Mouse (Mus musculus) heart, adult 2 months (tissue): ENCODE data around the gene Mipep. TPM values are rescaled to one million over a fixed set of nuclear protein-coding genes. Genes with fewer than 3 reads are reported as not detected.

Experiments
- DNase-seq, 2 experiments: peaks; one replicate each; pipeline ENCODE4 v3.0.0; 2021
- H3K27ac ChIP-seq: fragments of 200-600 bp; 2 replicates; pipeline ENCODE4 v1.8.1; 2022
- H3K27me3 ChIP-seq: fragments of 200-500 bp; 2 replicates; pipeline ENCODE4 v1.6.1; 2012; ENCODE audit warnings: mild to moderate bottlenecking, low read length, inconsistent platforms, mixed read lengths; ENCODE audit not compliant: control insufficient read depth, insufficient read depth
- H3K36me3 ChIP-seq: fragments of 200-500 bp; 2 replicates; pipeline ENCODE4 v1.6.1; 2012; ENCODE audit warnings: low read length, inconsistent platforms; ENCODE audit not compliant: control insufficient read depth, insufficient read depth
- H3K4me1 ChIP-seq: fragments of 200-500 bp; 2 replicates; pipeline ENCODE4 v1.6.1; 2011; ENCODE audit warnings: low read length; ENCODE audit not compliant: control insufficient read depth, insufficient read depth
- H3K4me3 ChIP-seq: fragments of 200-600 bp; 2 replicates; pipeline ENCODE4 v1.8.1; 2022
- H3K79me2 ChIP-seq: fragments of 200-500 bp; replicated peaks from 2 replicates; pipeline ENCODE4 v1.6.1; 2012; ENCODE audit warnings: mild to moderate bottlenecking, inconsistent platforms, low read length, moderate library complexity, mixed read lengths; ENCODE audit not compliant: control insufficient read depth, insufficient read depth
- H3K9ac ChIP-seq: fragments of 200-500 bp; 2 replicates; pipeline ENCODE4 v1.6.1; 2012; ENCODE audit warnings: low read depth, mild to moderate bottlenecking, control low read depth, inconsistent platforms, low read length, mixed read lengths
- CTCF ChIP-seq: fragments of 200-600 bp; IDR thresholded peaks from 2 replicates; pipeline ENCODE4 v1.8.1; 2022; ENCODE audit warnings: antibody characterized with exemption, mild to moderate bottlenecking, moderate library complexity
- EP300 ChIP-seq: fragments of 200-500 bp; IDR thresholded peaks from 2 replicates; pipeline ENCODE4 v1.6.1; 2011; ENCODE audit warnings: low read depth, low read length, control low read depth; ENCODE audit not compliant: insufficient read depth
- POLR2A ChIP-seq: fragments of 200-500 bp; IDR thresholded peaks from 2 replicates; pipeline ENCODE4 v1.6.1; 2011; ENCODE audit warnings: mild to moderate bottlenecking, low read depth, low read length, control low read depth; ENCODE audit not compliant: insufficient read depth
- WGBS: fragments of 180-500 bp; shearing (Covaris S2); methylation state at CpG from one replicate; pipeline ENCODE4 v1.1.7; 2018; 5-methylcytosine and 5-hydroxymethylcytosine counted together
- intact Hi-C: fragments of 180-260 bp; cut with DNase I; formaldehyde crosslinking; loops from one replicate; pipeline ENCODE4 v1.15.1; 2025
- polyA plus RNA-seq: library from polyadenylated mRNA; depleted of rRNA; stranded (reverse); fragments of >200 nt; gene quantifications from 2 replicates; pipeline ENCODE4 v1.2.3, GENCODE M21; 2012
- total RNA-seq, 2 experiments: library from RNA; stranded (reverse); gene quantifications; 2 replicates each; pipeline ENCODE4 v1.2.3; 2021

The Mipep gene
- total and polyA plus RNA-seq, 3 experiments: 26.0 to 71.8 (median 61.6) TPM

- no peaks in the 10 kb centered on the region for H3K27me3 ChIP-seq
- H3K4me3 ChIP-seq: no peak overlapping the region
- TF ChIP-seq POLR2A (no peak), EP300 (no peak), CTCF (no peak)
- no peak for DNase-seq
- no peaks in the 10 kb centered on the region for H3K79me2 ChIP-seq
- H3K9ac ChIP-seq: no peak overlapping the region
- no peaks in the 10 kb centered on the region; the same call in 1 of the 2 replicates for H3K4me1 ChIP-seq
- H3K27ac ChIP-seq: no peak overlapping the region
- intact Hi-C loops: no loop called here
- WGBS: 45% methylated on average over 11 of the region's 11 CpGs
- no peaks in the 10 kb centered on the region for H3K36me3 ChIP-seq
Measured at GRCm38 (mm10) chr14:60806891-60807344, 22.5 kb downstream of the Mipep start.

- WGBS: 91% methylated on average over 8 of the region's 8 CpGs
- H3K4me3 ChIP-seq: no peak overlapping the region
- no peak for DNase-seq
- intact Hi-C loops: no loop called here
- H3K4me1 ChIP-seq: no peaks in the 10 kb centered on the region; the same call in 1 of the 2 replicates
- H3K79me2 ChIP-seq: no peaks in the 10 kb centered on the region; the same call in 1 of the 2 replicates
- no peaks in the 10 kb centered on the region for H3K36me3 ChIP-seq
- H3K27ac ChIP-seq: no peak overlapping the region
- TF ChIP-seq POLR2A (no peak), EP300 (no peak), CTCF (no peak)
- H3K27me3 ChIP-seq: no peaks in the 10 kb centered on the region
- H3K9ac ChIP-seq: no peak overlapping the region
Measured at GRCm38 (mm10) chr14:60809881-60810280, 25.5 kb downstream of the Mipep start.

- DNase-seq: no peak
- no peak overlapping the region for H3K9ac ChIP-seq
- TF ChIP-seq POLR2A (no peak), EP300 (no peak), CTCF (no peak)
- no peaks in the 10 kb centered on the region; the same call in 1 of the 2 replicates for H3K79me2 ChIP-seq
- no peaks in the 10 kb centered on the region; the same call in 1 of the 2 replicates for H3K4me1 ChIP-seq
- no peak overlapping the region for H3K27ac ChIP-seq
- H3K36me3 ChIP-seq: no peaks in the 10 kb centered on the region
- intact Hi-C loops: no loop called here
- H3K27me3 ChIP-seq: no peaks in the 10 kb centered on the region
- H3K4me3 ChIP-seq: no peak overlapping the region
- 79% methylated on average over 4 of the region's 4 CpGs for WGBS
Measured at GRCm38 (mm10) chr14:60811547-60811946, 27.2 kb downstream of the Mipep start.

GRCm38 (mm10) chr14:60815098-60815497 is 30.7 kb downstream of the Mipep start:
- 94% methylated on average over 5 of the region's 5 CpGs for WGBS
- Histone ChIP-seq H3K27ac (no peak overlapping the region), H3K4me1 (no peaks in the 10 kb centered on the region; the same call in 1 of the 2 replicates), H3K4me3 (no peak overlapping the region), H3K27me3 (no peaks in the 10 kb centered on the region), H3K79me2 (no peaks in the 10 kb centered on the region; the same call in 1 of the 2 replicates), H3K9ac (no peak overlapping the region), H3K36me3 (no peaks in the 10 kb centered on the region)
- no peak for TF ChIP-seq EP300
- no peak for TF ChIP-seq POLR2A
- TF ChIP-seq CTCF: no peak
- no peak for DNase-seq
- intact Hi-C loops: no loop called here

- intact Hi-C loops: no loop called here
- Histone ChIP-seq H3K27me3 (no peaks in the 10 kb centered on the region), H3K36me3 (no peaks in the 10 kb centered on the region), H3K4me3 (no peak overlapping the region), H3K4me1 (no peaks in the 10 kb centered on the region; the same call in 1 of the 2 replicates), H3K9ac (no peak overlapping the region), H3K79me2 (no peaks in the 10 kb centered on the region; the same call in 1 of the 2 replicates), H3K27ac (no peak overlapping the region)
- WGBS: 63% methylated on average over 5 of the region's 5 CpGs
- no peak for DNase-seq
- TF ChIP-seq CTCF (no peak), POLR2A (no peak), EP300 (no peak)
Measured at GRCm38 (mm10) chr14:60818045-60818444, 33.7 kb downstream of the Mipep start.

GRCm38 (mm10) chr14:60830096-60830495 is 45.7 kb downstream of the Mipep start:
- WGBS: 95% methylated on average over 2 of the region's 2 CpGs
- TF ChIP-seq CTCF (no peak), POLR2A (no peak), EP300 (no peak)
- H3K9ac ChIP-seq: no peak overlapping the region
- intact Hi-C loops: no loop called here
- no peaks in the 10 kb centered on the region for H3K36me3 ChIP-seq
- no peak overlapping the region for H3K27ac ChIP-seq
- no peak for DNase-seq
- H3K79me2 ChIP-seq: no peaks in the 10 kb centered on the region
- no peaks in the 10 kb centered on the region for H3K27me3 ChIP-seq
- H3K4me3 ChIP-seq: no peak overlapping the region
- H3K4me1 ChIP-seq: no peaks in the 10 kb centered on the region
